Mouse (Mus musculus): ENCODE data around the gene Atxn7l2. TPM values are rescaled to one million over a fixed set of nuclear protein-coding genes. Genes with fewer than 3 reads are reported as not detected.
A peak's percentile ranks its signal among the peaks of the same experiment; 100 is the strongest.

Atxn7l2 gene
- total RNA-seq, 1 experiment: 9.5 TPM

GRCm38 (mm10) chr3:108186098-108187047 is 24.4 kb downstream of the Atxn7l2 start, which contains the start of gene Amigo1:
TSS of gene Amigo1 (plus strand) at chr3:108186335.
- Histone ChIP-seq H3K27ac (ENCODE audit: insufficient read depth, low read depth, low read length, poor library complexity, severe bottlenecking) (no peak within 1 kb of the TSS), H3K9me3 (ENCODE audit: control insufficient read depth, insufficient read depth, low read depth, low read length) (no peaks in the 10 kb centered on the region), H3K4me3 (ENCODE audit: insufficient read depth in 1 of 2, low read depth in 1 of 2, low read length in 2 of 2, poor library complexity in 1 of 2, severe bottlenecking in 1 of 2) (peak within 1 kb of the TSS; percentile 90 to 96), H3K4me1 (ENCODE audit: control insufficient read depth in 2 of 2, insufficient read depth in 2 of 2, low read length in 2 of 2, poor library complexity in 1 of 2) (peaks cover 3 to 23% of the 10 kb centered on the region in 2 experiments; a peak in 2 of 4 replicates), H3K36me3 (ENCODE audit: control insufficient read depth, insufficient read depth, low read length, poor library complexity, severe bottlenecking) (no peaks in the 10 kb centered on the region; the same call in 1 of the 2 replicates), H3K9ac (ENCODE audit: insufficient read depth, low read depth, low read length, poor library complexity, severe bottlenecking) (peak within 1 kb of the TSS; percentile 92)
- in situ Hi-C loops (cut with MboI; ENCODE audit: low sequenced_read_pairs in 2 of 2, unreplicated experiment in 2 of 2): no loop called here
- TF ChIP-seq CHD2 (IDR thresholded peaks at IDR 0.05; ENCODE audit: low read depth, low read length) (no peak), ZNF384 (IDR thresholded peaks at IDR 0.05; ENCODE audit: low read depth, low read length) (no peak), ZC3H11A (IDR thresholded peaks at IDR 0.05; ENCODE audit: borderline replicate concordance, low read depth, low read length) (no peak), MAFK (IDR thresholded peaks at IDR 0.05; ENCODE audit: insufficient read depth, low read depth, low read length) (no peak)
- no peak for DNase-seq (ENCODE audit: low read depth, low spot score)

- no peak for TF ChIP-seq MAFK (IDR thresholded peaks at IDR 0.05; ENCODE audit: insufficient read depth, low read depth, low read length)
- peak; percentile 86 for TF ChIP-seq ZNF384 (IDR thresholded peaks at IDR 0.05; ENCODE audit: low read depth, low read length)
- H3K27ac ChIP-seq (ENCODE audit: insufficient read depth, low read depth, low read length, poor library complexity, severe bottlenecking): no peak overlapping the region
- H3K4me1 ChIP-seq (ENCODE audit: control insufficient read depth in 2 of 2, insufficient read depth in 2 of 2, low read length in 2 of 2, poor library complexity in 1 of 2): peaks cover 3 to 23% of the 10 kb centered on the region in 2 experiments; a peak in 2 of 4 replicates
- no peaks in the 10 kb centered on the region for H3K9me3 ChIP-seq (ENCODE audit: control insufficient read depth, insufficient read depth, low read depth, low read length)
- H3K4me3 ChIP-seq (ENCODE audit: insufficient read depth in 1 of 2, low read depth in 1 of 2, low read length in 2 of 2, poor library complexity in 1 of 2, severe bottlenecking in 1 of 2): peak overlapping the region; percentile 90 to 96
- peak overlapping the region; percentile 92 for H3K9ac ChIP-seq (ENCODE audit: insufficient read depth, low read depth, low read length, poor library complexity, severe bottlenecking)
- H3K36me3 ChIP-seq (ENCODE audit: control insufficient read depth, insufficient read depth, low read length, poor library complexity, severe bottlenecking): no peaks in the 10 kb centered on the region; the same call in 1 of the 2 replicates
- in situ Hi-C loops (cut with MboI; ENCODE audit: low sequenced_read_pairs in 2 of 2, unreplicated experiment in 2 of 2): no loop called here
- no peak for DNase-seq (ENCODE audit: low read depth, low spot score)
Observed at GRCm38 (mm10) chr3:108185460-108186097, 25.2 kb downstream of the Atxn7l2 start.

- DNase-seq (ENCODE audit: low read depth, low spot score): no peak
- in situ Hi-C loops (cut with MboI; ENCODE audit: low sequenced_read_pairs in 2 of 2, unreplicated experiment in 2 of 2): no loop called here
- no peaks in the 10 kb centered on the region; the same call in 1 of the 2 replicates for H3K36me3 ChIP-seq (ENCODE audit: control insufficient read depth, insufficient read depth, low read length, poor library complexity, severe bottlenecking)
- no peak for TF ChIP-seq ZC3H11A (IDR thresholded peaks at IDR 0.05; ENCODE audit: borderline replicate concordance, low read depth, low read length)
- TF ChIP-seq CHD2 (IDR thresholded peaks at IDR 0.05; ENCODE audit: low read depth, low read length): no peak
- TF ChIP-seq ZNF384 (IDR thresholded peaks at IDR 0.05; ENCODE audit: low read depth, low read length): no peak
- TF ChIP-seq HCFC1 (IDR thresholded peaks at IDR 0.05; ENCODE audit: borderline replicate concordance, insufficient read depth, low read length): no peak
- TF ChIP-seq MAFK (IDR thresholded peaks at IDR 0.05; ENCODE audit: insufficient read depth, low read depth, low read length): no peak
- H3K27ac ChIP-seq (ENCODE audit: insufficient read depth, low read depth, low read length, poor library complexity, severe bottlenecking): no peak overlapping the region
- H3K4me1 ChIP-seq (ENCODE audit: control insufficient read depth in 2 of 2, insufficient read depth in 2 of 2, low read length in 2 of 2, poor library complexity in 1 of 2): peaks cover 3 to 21% of the 10 kb centered on the region in 2 experiments; a peak in 2 of 4 replicates
- H3K9ac ChIP-seq (ENCODE audit: insufficient read depth, low read depth, low read length, poor library complexity, severe bottlenecking): no peak overlapping the region
- no peaks in the 10 kb centered on the region for H3K9me3 ChIP-seq (ENCODE audit: control insufficient read depth, insufficient read depth, low read depth, low read length)
- no peak overlapping the region for H3K4me3 ChIP-seq (ENCODE audit: insufficient read depth in 1 of 2, low read depth in 1 of 2, low read length in 2 of 2, poor library complexity in 1 of 2, severe bottlenecking in 1 of 2)
Observed at GRCm38 (mm10) chr3:108184742-108185141, 26.0 kb downstream of the Atxn7l2 start.

- Histone ChIP-seq H3K36me3 (ENCODE audit: control insufficient read depth, insufficient read depth, low read length, poor library complexity, severe bottlenecking) (no peaks in the 10 kb centered on the region), H3K4me3 (ENCODE audit: insufficient read depth in 1 of 2, low read depth in 1 of 2, low read length in 2 of 2, poor library complexity in 1 of 2, severe bottlenecking in 1 of 2) (no peak overlapping the region), H3K4me1 (ENCODE audit: control insufficient read depth in 2 of 2, insufficient read depth in 2 of 2, low read length in 2 of 2, poor library complexity in 1 of 2) (no peaks in the 10 kb centered on the region), H3K27ac (ENCODE audit: insufficient read depth, low read depth, low read length, poor library complexity, severe bottlenecking) (no peak overlapping the region), H3K9me3 (ENCODE audit: control insufficient read depth, insufficient read depth, low read depth, low read length) (no peaks in the 10 kb centered on the region), H3K9ac (ENCODE audit: insufficient read depth, low read depth, low read length, poor library complexity, severe bottlenecking) (no peak overlapping the region)
- in situ Hi-C loops (cut with MboI; ENCODE audit: low sequenced_read_pairs in 2 of 2, unreplicated experiment in 2 of 2): no loop called here
- no peak for TF ChIP-seq CHD2 (IDR thresholded peaks at IDR 0.05; ENCODE audit: low read depth, low read length)
- TF ChIP-seq HCFC1 (IDR thresholded peaks at IDR 0.05; ENCODE audit: borderline replicate concordance, insufficient read depth, low read length): no peak
- no peak for TF ChIP-seq ZC3H11A (IDR thresholded peaks at IDR 0.05; ENCODE audit: borderline replicate concordance, low read depth, low read length)
- TF ChIP-seq MAFK (IDR thresholded peaks at IDR 0.05; ENCODE audit: insufficient read depth, low read depth, low read length): no peak
- no peak for TF ChIP-seq ZNF384 (IDR thresholded peaks at IDR 0.05; ENCODE audit: low read depth, low read length)
- no peak for DNase-seq (ENCODE audit: low read depth, low spot score)
Observed at GRCm38 (mm10) chr3:108180514-108180913, 30.2 kb downstream of the Atxn7l2 start.

Data from ES-E14 (cell line).